In the genomic region with DNA sequence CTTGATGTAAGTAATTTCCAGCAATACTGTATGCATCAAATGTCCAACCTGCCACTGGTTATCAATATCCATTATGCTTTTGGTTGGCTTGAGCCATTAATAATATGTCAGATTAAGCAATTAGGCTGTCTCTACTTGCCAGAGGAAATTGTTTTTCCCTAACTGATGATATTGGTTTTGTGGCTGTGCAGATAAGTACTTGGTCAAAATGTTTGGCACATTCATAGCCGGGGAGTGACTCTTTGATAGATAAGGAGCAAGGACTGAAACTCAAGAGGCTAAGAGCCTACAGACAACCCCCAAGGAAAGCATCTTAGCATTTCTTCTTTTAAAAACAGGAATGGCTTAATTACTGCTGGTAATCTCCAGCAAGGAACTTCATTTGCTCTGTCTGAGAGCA, we compare ENCODE assay signal across 23 mouse cellular contexts. TPM values are rescaled to one million over a fixed set of nuclear protein-coding genes. Genes with fewer than 3 reads are reported as not detected.
"Had no signal": no experiment of that assay in that cellular context is flagged by ENCODE, and none has a peak within 500 bp of the region (broad histone marks: within the 10 kb centered on the region; RNA-seq: fewer than 3 reads in every experiment).

No protein-coding gene starts in this region.

- H3K4me1 ChIP-seq: neural tube, embryonic 13.5 days; neural tube, embryonic 15.5 days; stomach, embryonic 15.5 days had no signal

- DNase-seq: retina, postnatal 1 day; right cerebral cortex, adult 18-20 months; right cerebral cortex, postnatal 14 days; right cerebral cortex, postnatal 25 days; right cerebral cortex, postnatal 4 days; spleen, adult 18-20 months; thymus, adult 18-20 months; thymus, adult 2 months; thymus, postnatal 14 days; thymus, postnatal 25 days; thymus, postnatal 36 days; thymus, postnatal 4 days had no signal

- H3K27me3 ChIP-seq: neural tube, embryonic 13.5 days; neural tube, embryonic 15.5 days; stomach, embryonic 15.5 days had no signal

- H3K36me3 ChIP-seq: neural tube, embryonic 13.5 days; neural tube, embryonic 15.5 days; stomach, embryonic 15.5 days had no signal

- H3K27ac ChIP-seq: neural tube, embryonic 13.5 days; neural tube, embryonic 15.5 days; stomach, embryonic 15.5 days; stomach, postnatal 0 days had no signal

- H3K9ac ChIP-seq: neural tube, embryonic 13.5 days; neural tube, embryonic 15.5 days; stomach, embryonic 15.5 days had no signal

- H3K4me3 ChIP-seq: neural tube, embryonic 13.5 days; neural tube, embryonic 15.5 days; stomach, embryonic 15.5 days had no signal

- H3K9me3 ChIP-seq: neural tube, embryonic 13.5 days; neural tube, embryonic 15.5 days; stomach, embryonic 15.5 days had no signal

RNA-seq across cellular contexts. Expression of gene Esx1, which starts 40.8 kb away (rescaled TPM):
- total RNA-seq: neutrophil, adult 5-6 weeks had no signal
- polyA plus RNA-seq: neural tube, embryonic 13.5 days; neural tube, embryonic 14.5 days; neural tube, embryonic 15.5 days; small intestine, adult 2 months; spleen, adult 2 months; stomach, embryonic 14.5 days; stomach, embryonic 15.5 days; stomach, embryonic 16.5 days; stomach, postnatal 0 days; thymus, adult 2 months; urinary bladder, adult 2 months had no signal
